Mouse (Mus musculus): ENCODE measurements around the gene 4930415O20Rik.
"Not testable (repeated sequence)": the region's sequence is repeated elsewhere in the genome, so short reads cannot be mapped to it uniquely, and the experiment has no call there.

Gene 4930415O20Rik

GRCm38 (mm10) chr15:98568256-98569033 is 2.4 kb upstream of the 4930415O20Rik start:
- peak; percentile 31 for DNase-seq (ENCODE audit: low spot score)

- DNase-seq (ENCODE audit: low spot score), result no peak
These were observed 1.6 kb upstream of the 4930415O20Rik start for GRCm38 (mm10) chr15:98569216-98569615.

- no peak for DNase-seq (ENCODE audit: low spot score)
These were observed 924 bp upstream of the 4930415O20Rik start for GRCm38 (mm10) chr15:98569795-98570365.

GRCm38 (mm10) chr15:98573293-98573692 is 2.5 kb downstream of the 4930415O20Rik start:
- no peak for DNase-seq (ENCODE audit: low spot score)

- DNase-seq (ENCODE audit: low spot score), result no peak
These were observed 8.5 kb downstream of the 4930415O20Rik start for GRCm38 (mm10) chr15:98579310-98579709.

- DNase-seq (ENCODE audit: low spot score), result peak; percentile 81
These were observed 9.1 kb downstream of the 4930415O20Rik start for GRCm38 (mm10) chr15:98579795-98580464.

GRCm38 (mm10) chr15:98582410-98582809 is 11.6 kb downstream of the 4930415O20Rik start:
- no peak for DNase-seq (ENCODE audit: low spot score)

- DNase-seq (ENCODE audit: low spot score), result no peak
These were observed 12.2 kb downstream of the 4930415O20Rik start for GRCm38 (mm10) chr15:98582996-98583395.

GRCm38 (mm10) chr15:98585421-98585820 is 14.6 kb downstream of the 4930415O20Rik start:
- no peak for DNase-seq (ENCODE audit: low spot score)

- DNase-seq (ENCODE audit: low spot score), result not testable (repeated sequence)
These were observed 15.3 kb downstream of the 4930415O20Rik start for GRCm38 (mm10) chr15:98586141-98586540.

GRCm38 (mm10) chr15:98587751-98588150 is 16.9 kb downstream of the 4930415O20Rik start:
- DNase-seq (ENCODE audit: low spot score), result no peak

GRCm38 (mm10) chr15:98589640-98590336 is 19.0 kb downstream of the 4930415O20Rik start:
- no peak for DNase-seq (ENCODE audit: low spot score)

- DNase-seq (ENCODE audit: low spot score), result no peak
These were observed 20.6 kb downstream of the 4930415O20Rik start for GRCm38 (mm10) chr15:98591396-98591795.

GRCm38 (mm10) chr15:98594193-98594592 is 23.4 kb downstream of the 4930415O20Rik start:
- no peak for DNase-seq (ENCODE audit: low spot score)

- no peak for DNase-seq (ENCODE audit: low spot score)
These were observed 24.2 kb downstream of the 4930415O20Rik start for GRCm38 (mm10) chr15:98595049-98595448.

- no peak for DNase-seq (ENCODE audit: low spot score)
These were observed 25.8 kb downstream of the 4930415O20Rik start for GRCm38 (mm10) chr15:98596609-98597008.

- DNase-seq (ENCODE audit: low spot score), result no peak
These were observed 29.4 kb downstream of the 4930415O20Rik start for GRCm38 (mm10) chr15:98600036-98600709.

- no peak for DNase-seq (ENCODE audit: low spot score)
These were observed 31.0 kb downstream of the 4930415O20Rik start for GRCm38 (mm10) chr15:98601832-98602190.

GRCm38 (mm10) chr15:98602191-98602881 is 31.5 kb downstream of the 4930415O20Rik start:
- peak; percentile 49 for DNase-seq (ENCODE audit: low spot score)

GRCm38 (mm10) chr15:98602921-98603458 is 32.2 kb downstream of the 4930415O20Rik start:
- peak; percentile 33 for DNase-seq (ENCODE audit: low spot score)

- no peak for DNase-seq (ENCODE audit: low spot score)
These were observed 33.3 kb downstream of the 4930415O20Rik start for GRCm38 (mm10) chr15:98604041-98604575.

All from urinary bladder, postnatal 14 days (tissue).